Mouse (Mus musculus): ENCODE results near the gene Ddx42. TPM values are rescaled to one million over a fixed set of nuclear protein-coding genes. Genes with fewer than 3 reads are reported as not detected.
"Not testable (repeated sequence)": the region's sequence is repeated elsewhere in the genome, so short reads cannot be mapped to it uniquely, and the experiment has no call there.

Ddx42 gene
- polyA plus RNA-seq, 1 experiment from 2014 or later = 43.0 TPM

DNA sequence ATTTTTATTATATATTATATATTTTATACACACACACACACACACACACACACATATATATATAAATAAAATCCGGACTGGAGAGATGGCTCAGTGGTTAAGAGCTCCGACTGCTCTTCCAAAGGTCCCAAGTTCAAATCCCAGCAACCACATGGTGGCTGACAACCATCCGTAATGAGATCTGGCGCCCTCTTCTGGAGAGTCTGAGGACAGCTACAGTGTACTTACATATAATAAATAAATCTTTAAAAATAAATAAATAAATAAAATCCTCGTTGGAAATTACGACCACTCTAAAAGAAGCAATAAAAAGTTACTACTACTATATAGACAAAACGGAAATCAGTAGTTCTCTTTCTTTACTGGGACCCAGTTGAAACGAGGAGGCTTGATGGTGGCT is 17.3 kb downstream of the Ddx42 start:
- H3K9me3 ChIP-seq (ENCODE audit: control insufficient read depth, low read length); H3K4me1 ChIP-seq (ENCODE audit: control insufficient read depth in 2 of 2, insufficient read depth in 2 of 2, low read length in 2 of 2); ATAC-seq (ENCODE audit: insufficient number of reproducible peaks, insufficient read depth, low FRiP score, low read depth); H3K4me2 ChIP-seq (ENCODE audit: low read length); H3K4me3 ChIP-seq (ENCODE audit: control insufficient read depth in 1 of 2, insufficient read depth in 1 of 2, low read depth in 1 of 2, low read length in 2 of 2); H3K9ac ChIP-seq (ENCODE audit: low read length); H3K27ac ChIP-seq (replicated peaks in 1 of 2; ENCODE audit: control insufficient read depth in 1 of 2, insufficient read depth in 1 of 2, low read depth in 2 of 2, low read length in 2 of 2); H3K27me3 ChIP-seq (ENCODE audit: control insufficient read depth, insufficient read depth, low read length): not testable (repeated sequence)
- peaks cover 88% of the 10 kb centered on the region for H3K36me3 ChIP-seq (ENCODE audit: control insufficient read depth, insufficient read depth, low read length)
- WGBS = 86% methylated on average over 8 of the region's 8 CpGs

DNA sequence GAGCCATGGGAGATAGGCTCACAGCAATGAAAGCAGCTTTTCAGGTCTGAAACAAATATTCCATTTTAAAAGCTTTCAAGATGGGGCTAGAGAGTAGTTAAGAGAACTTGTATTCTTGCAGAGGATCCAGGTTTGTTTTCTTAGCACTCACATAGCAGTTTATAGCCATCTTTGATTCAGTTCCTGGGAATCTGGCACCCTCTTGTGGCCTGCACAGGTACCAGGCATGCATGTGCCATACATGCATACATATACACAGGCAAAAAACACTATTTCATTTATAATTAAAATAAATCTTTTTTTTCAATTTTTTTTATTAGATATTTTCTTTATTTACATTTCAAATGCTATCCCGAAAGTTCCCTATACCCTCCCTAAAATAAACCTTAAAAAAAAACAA is 30.1 kb downstream of the Ddx42 start:
- no peaks in the 10 kb centered on the region for H3K27me3 ChIP-seq (ENCODE audit: control insufficient read depth, insufficient read depth, low read length)
- H3K27ac ChIP-seq (replicated peaks in 1 of 2; ENCODE audit: control insufficient read depth in 1 of 2, insufficient read depth in 1 of 2, low read depth in 2 of 2, low read length in 2 of 2) = no peak overlapping the region
- no peak overlapping the region for H3K4me3 ChIP-seq (ENCODE audit: control insufficient read depth in 1 of 2, insufficient read depth in 1 of 2, low read depth in 1 of 2, low read length in 2 of 2)
- no peak for ATAC-seq (ENCODE audit: insufficient number of reproducible peaks, insufficient read depth, low FRiP score, low read depth)
- WGBS = 98% methylated on average over 1 of the region's 1 CpGs
- no peak overlapping the region for H3K9ac ChIP-seq (ENCODE audit: low read length)
- H3K4me1 ChIP-seq (ENCODE audit: control insufficient read depth in 2 of 2, insufficient read depth in 2 of 2, low read length in 2 of 2) = no peaks in the 10 kb centered on the region
- H3K4me2 ChIP-seq (ENCODE audit: low read length) = no peak overlapping the region
- peaks cover 100% of the 10 kb centered on the region for H3K36me3 ChIP-seq (ENCODE audit: control insufficient read depth, insufficient read depth, low read length)
- no peaks in the 10 kb centered on the region for H3K9me3 ChIP-seq (ENCODE audit: control insufficient read depth, low read length)

GRCm38 (mm10) chr11:106249326-106249725 is 32.6 kb downstream of the Ddx42 start:
- Histone ChIP-seq H3K9me3 (ENCODE audit: control insufficient read depth, low read length) (no peaks in the 10 kb centered on the region), H3K9ac (ENCODE audit: low read length) (no peak overlapping the region), H3K27me3 (ENCODE audit: control insufficient read depth, insufficient read depth, low read length) (no peaks in the 10 kb centered on the region), H3K4me1 (ENCODE audit: control insufficient read depth in 2 of 2, insufficient read depth in 2 of 2, low read length in 2 of 2) (no peaks in the 10 kb centered on the region; a peak in 1 of 4 replicates), H3K27ac (replicated peaks in 1 of 2; ENCODE audit: control insufficient read depth in 1 of 2, insufficient read depth in 1 of 2, low read depth in 2 of 2, low read length in 2 of 2) (no peak overlapping the region), H3K4me2 (ENCODE audit: low read length) (no peak overlapping the region), H3K4me3 (ENCODE audit: control insufficient read depth in 1 of 2, insufficient read depth in 1 of 2, low read depth in 1 of 2, low read length in 2 of 2) (no peak overlapping the region), H3K36me3 (ENCODE audit: control insufficient read depth, insufficient read depth, low read length) (peaks cover 100% of the 10 kb centered on the region)
- no peak for ATAC-seq (ENCODE audit: insufficient number of reproducible peaks, insufficient read depth, low FRiP score, low read depth)
- WGBS = 84% methylated on average over 7 of the region's 7 CpGs

DNA sequence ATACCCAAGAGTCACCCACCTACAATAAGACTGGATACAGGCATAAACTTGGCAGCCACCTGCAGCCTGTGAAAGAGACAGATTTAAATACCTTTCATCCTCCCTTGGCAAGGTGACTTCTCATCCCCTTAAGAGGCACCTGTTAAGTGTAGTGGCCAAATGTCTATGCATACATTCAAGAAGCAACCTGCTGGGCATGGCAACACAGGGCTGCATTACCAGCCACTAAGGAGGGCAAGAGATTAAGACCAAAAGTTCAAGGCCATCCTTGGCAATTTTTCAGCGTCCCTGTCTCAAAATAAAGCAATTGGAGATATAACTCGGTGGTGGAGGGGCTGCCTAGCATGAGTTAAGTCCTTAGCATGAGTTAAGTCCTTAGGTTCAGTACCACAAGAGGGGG is 38.0 kb downstream of the Ddx42 start:
- H3K27ac ChIP-seq (replicated peaks in 1 of 2; ENCODE audit: control insufficient read depth in 1 of 2, insufficient read depth in 1 of 2, low read depth in 2 of 2, low read length in 2 of 2) = 0 out of 4 replicates have a peak overlapping the region, but pooled peaks of 1 of the 2 experiments have one; percentile 71
- peak overlapping the region; percentile 50 to 74 for H3K4me3 ChIP-seq (ENCODE audit: control insufficient read depth in 1 of 2, insufficient read depth in 1 of 2, low read depth in 1 of 2, low read length in 2 of 2)
- H3K4me2 ChIP-seq (ENCODE audit: low read length) = peak overlapping the region; percentile 95
- no peaks in the 10 kb centered on the region for H3K27me3 ChIP-seq (ENCODE audit: control insufficient read depth, insufficient read depth, low read length)
- peaks cover 68% of the 10 kb centered on the region for H3K36me3 ChIP-seq (ENCODE audit: control insufficient read depth, insufficient read depth, low read length)
- H3K9me3 ChIP-seq (ENCODE audit: control insufficient read depth, low read length) = no peaks in the 10 kb centered on the region
- peak overlapping the region; percentile 85 for H3K9ac ChIP-seq (ENCODE audit: low read length)
- 16% methylated on average over 2 of the region's 2 CpGs for WGBS
- ATAC-seq (ENCODE audit: insufficient number of reproducible peaks, insufficient read depth, low FRiP score, low read depth) = no peak
- peaks cover 4 to 18% of the 10 kb centered on the region in 2 experiments for H3K4me1 ChIP-seq (ENCODE audit: control insufficient read depth in 2 of 2, insufficient read depth in 2 of 2, low read length in 2 of 2)

GRCm38 (mm10) chr11:106255174-106255573 is 38.4 kb downstream of the Ddx42 start:
- peak overlapping the region; percentile 36 to 71; a peak in 3 of 4 replicates for H3K27ac ChIP-seq (replicated peaks in 1 of 2; ENCODE audit: control insufficient read depth in 1 of 2, insufficient read depth in 1 of 2, low read depth in 2 of 2, low read length in 2 of 2)
- H3K9ac ChIP-seq (ENCODE audit: low read length) = peak overlapping the region; percentile 85
- H3K27me3 ChIP-seq (ENCODE audit: control insufficient read depth, insufficient read depth, low read length) = no peaks in the 10 kb centered on the region
- 2% methylated on average over 22 of the region's 22 CpGs for whole genome bisulfite sequencing
- peak overlapping the region; percentile 50 to 74 for H3K4me3 ChIP-seq (ENCODE audit: control insufficient read depth in 1 of 2, insufficient read depth in 1 of 2, low read depth in 1 of 2, low read length in 2 of 2)
- peaks cover 4 to 18% of the 10 kb centered on the region in 2 experiments for H3K4me1 ChIP-seq (ENCODE audit: control insufficient read depth in 2 of 2, insufficient read depth in 2 of 2, low read length in 2 of 2)
- H3K4me2 ChIP-seq (ENCODE audit: low read length) = peak overlapping the region; percentile 95
- no peaks in the 10 kb centered on the region for H3K9me3 ChIP-seq (ENCODE audit: control insufficient read depth, low read length)
- H3K36me3 ChIP-seq (ENCODE audit: control insufficient read depth, insufficient read depth, low read length) = peaks cover 64% of the 10 kb centered on the region
- ATAC-seq (ENCODE audit: insufficient number of reproducible peaks, insufficient read depth, low FRiP score, low read depth) = no peak; the same call in 1 of the 2 replicates

GRCm38 (mm10) chr11:106255685-106256451 is 39.1 kb downstream of the Ddx42 start, which contains the start of the genes Ftsj3 and Psmc5:
Gene Ftsj3 (minus strand): TSS chr11:106256079.
Gene Psmc5 (plus strand): TSS chr11:106256154.
- ATAC-seq (ENCODE audit: insufficient number of reproducible peaks, insufficient read depth, low FRiP score, low read depth) = peak; percentile 78
- Histone ChIP-seq H3K27me3 (ENCODE audit: control insufficient read depth, insufficient read depth, low read length) (no peaks in the 10 kb centered on the region), H3K9me3 (ENCODE audit: control insufficient read depth, low read length) (no peaks in the 10 kb centered on the region), H3K27ac (replicated peaks in 1 of 2; ENCODE audit: control insufficient read depth in 1 of 2, insufficient read depth in 1 of 2, low read depth in 2 of 2, low read length in 2 of 2) (peak within 1 kb of the TSS; percentile 36 to 71), H3K36me3 (ENCODE audit: control insufficient read depth, insufficient read depth, low read length) (peaks cover 62% of the 10 kb centered on the region), H3K4me2 (ENCODE audit: low read length) (peak within 1 kb of the TSS; percentile 95), H3K4me3 (ENCODE audit: control insufficient read depth in 1 of 2, insufficient read depth in 1 of 2, low read depth in 1 of 2, low read length in 2 of 2) (peak within 1 kb of the TSS; percentile 50 to 74), H3K9ac (ENCODE audit: low read length) (peak within 1 kb of the TSS; percentile 85), H3K4me1 (ENCODE audit: control insufficient read depth in 2 of 2, insufficient read depth in 2 of 2, low read length in 2 of 2) (peaks cover 4 to 18% of the 10 kb centered on the region in 2 experiments)
- under 1% methylated on average over 42 of the region's 42 CpGs for WGBS

- Histone ChIP-seq H3K9ac (ENCODE audit: low read length) (peak overlapping the region; percentile 85), H3K36me3 (ENCODE audit: control insufficient read depth, insufficient read depth, low read length) (peaks cover 62% of the 10 kb centered on the region), H3K27ac (replicated peaks in 1 of 2; ENCODE audit: control insufficient read depth in 1 of 2, insufficient read depth in 1 of 2, low read depth in 2 of 2, low read length in 2 of 2) (no peak overlapping the region), H3K4me2 (ENCODE audit: low read length) (peak overlapping the region; percentile 95), H3K9me3 (ENCODE audit: control insufficient read depth, low read length) (no peaks in the 10 kb centered on the region), H3K27me3 (ENCODE audit: control insufficient read depth, insufficient read depth, low read length) (no peaks in the 10 kb centered on the region), H3K4me1 (ENCODE audit: control insufficient read depth in 2 of 2, insufficient read depth in 2 of 2, low read length in 2 of 2) (peaks cover 4 to 18% of the 10 kb centered on the region in 2 experiments), H3K4me3 (ENCODE audit: control insufficient read depth in 1 of 2, insufficient read depth in 1 of 2, low read depth in 1 of 2, low read length in 2 of 2) (peak overlapping the region; percentile 50 to 74; a peak in 3 of 4 replicates)
- whole genome bisulfite sequencing = 51% methylated on average over 5 of the region's 5 CpGs
- no peak for ATAC-seq (ENCODE audit: insufficient number of reproducible peaks, insufficient read depth, low FRiP score, low read depth)
Measured at GRCm38 (mm10) chr11:106256775-106257174, 40.0 kb downstream of the Ddx42 start.

All from heart, embryonic 14.5 days (tissue).